Mouse (Mus musculus) kidney, adult 18-20 months (tissue): ENCODE data around the gene Gm21440.
"Not testable (repeated sequence)": the region's sequence is repeated elsewhere in the genome, so short reads cannot be mapped to it uniquely, and the experiment has no call there.

Experiments
- DNase-seq: peaks from one replicate; pipeline ENCODE4 v3.0.0; 2021

The Gm21440 gene

DNA sequence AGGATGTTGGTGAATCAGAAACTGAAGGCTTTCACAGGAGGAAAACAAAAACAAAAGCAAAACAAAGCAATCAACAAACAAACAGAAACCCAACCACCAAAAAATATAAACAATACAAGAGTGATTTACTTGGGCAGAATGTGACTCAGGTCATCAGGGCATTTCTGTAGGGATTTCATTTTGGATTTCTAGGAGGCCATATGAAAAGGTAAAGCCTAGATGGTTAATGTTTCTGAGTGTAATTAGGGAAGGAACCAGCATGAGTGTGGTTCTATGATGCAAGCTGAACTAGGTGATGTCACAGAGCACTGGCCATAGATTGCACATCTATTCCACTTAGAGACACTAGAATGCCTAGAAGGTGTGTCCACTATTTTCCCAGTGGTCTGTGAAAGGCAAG, at the start of gene Gm21440, which contains the start of gene Gm21454:
TSS of gene Gm21440 (plus strand) at position 301 of the 400 bp plus-strand sequence.
TSS of gene Gm21454 (plus strand) at position 352 of the 400 bp plus-strand sequence.
- DNase-seq: not testable (repeated sequence)

DNA sequence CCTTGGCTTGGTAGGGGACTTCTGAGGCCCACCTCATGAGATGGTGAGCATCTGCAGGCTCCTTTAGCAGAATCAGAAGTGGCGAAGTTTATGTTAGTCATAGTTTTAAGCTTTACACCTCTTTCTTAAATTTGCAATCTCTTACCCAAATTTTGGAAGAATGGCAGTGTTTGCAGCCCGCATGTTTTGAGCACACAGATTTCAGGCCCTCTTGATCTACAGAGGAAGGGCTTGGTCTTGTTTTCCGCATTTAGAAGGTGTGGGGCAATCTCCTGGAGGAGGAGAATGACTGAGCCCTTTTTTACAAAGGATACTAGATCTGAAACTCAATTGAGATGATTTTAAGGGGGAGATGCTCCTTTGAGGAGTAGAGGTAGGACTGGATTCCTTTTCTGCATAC, 28.4 kb upstream of the Gm21440 start, which contains the start of gene Gm21828:
TSS of gene Gm21828 (minus strand) at position 101 of the 400 bp plus-strand sequence.
- not testable (repeated sequence) for DNase-seq
